Mouse (Mus musculus) layer of hippocampus, adult 2 months (tissue): ENCODE data around the gene Fis1. TPM values are rescaled to one million over a fixed set of nuclear protein-coding genes. Genes with fewer than 3 reads are reported as not detected.
A peak's percentile ranks its signal among the peaks of the same experiment; 100 is the strongest.

Experiments used
- DNase-seq, 2 experiments: peaks; one replicate each; pipeline ENCODE4 v3.0.0; 2022; ENCODE audit warnings: low spot score in 2 of 2
- H3K27ac ChIP-seq: fragments of 200-600 bp; 2 replicates; pipeline ENCODE4 v1.8.1; 2022
- H3K4me3 ChIP-seq: fragments of 200-600 bp; 2 replicates; pipeline ENCODE4 v1.8.1; 2022; ENCODE audit warnings: mild to moderate bottlenecking
- CTCF ChIP-seq: fragments of 200-600 bp; conservative IDR thresholded peaks from 2 replicates; pipeline ENCODE4 v1.8.1; 2022; ENCODE audit warnings: antibody characterized with exemption, mild to moderate bottlenecking, moderate library complexity
- microRNA-seq, 2 experiments: library from miRNA; unstranded; fragments of <30 nt; microRNA quantifications; one replicate each; pipeline ENCODE4 v1.2.0; 2021
- total RNA-seq, 2 experiments: library from RNA; stranded (reverse); gene quantifications; 2 replicates each; pipeline ENCODE4 v1.2.3; 2021

Gene Fis1
- total RNA-seq, 2 experiments from 2014 or later = 223 to 239 TPM

DNA sequence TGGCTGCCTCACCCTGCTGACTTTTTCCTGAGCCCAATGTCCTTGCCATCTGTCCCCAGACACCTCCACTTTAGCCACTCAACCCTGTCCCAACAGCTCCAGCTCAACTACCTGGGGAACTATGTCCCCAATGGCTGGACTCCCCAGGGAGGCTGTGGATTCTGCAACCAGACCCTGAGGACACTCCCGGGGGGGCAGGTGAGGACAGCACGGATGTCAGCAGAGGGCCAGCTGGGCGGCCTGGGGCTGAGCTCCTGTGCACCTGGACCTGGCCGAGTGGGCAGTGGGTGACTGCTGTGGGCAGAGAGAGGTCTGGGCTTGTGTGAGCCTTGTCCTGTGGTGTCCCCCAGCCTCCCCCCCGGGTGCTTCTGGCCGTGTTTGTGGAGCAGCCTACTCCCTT is 36.7 kb downstream of the Fis1 start:
- no peak overlapping the region for H3K4me3 ChIP-seq
- no peak overlapping the region for H3K27ac ChIP-seq
- no peak for TF ChIP-seq CTCF
- DNase-seq = no peak

DNA sequence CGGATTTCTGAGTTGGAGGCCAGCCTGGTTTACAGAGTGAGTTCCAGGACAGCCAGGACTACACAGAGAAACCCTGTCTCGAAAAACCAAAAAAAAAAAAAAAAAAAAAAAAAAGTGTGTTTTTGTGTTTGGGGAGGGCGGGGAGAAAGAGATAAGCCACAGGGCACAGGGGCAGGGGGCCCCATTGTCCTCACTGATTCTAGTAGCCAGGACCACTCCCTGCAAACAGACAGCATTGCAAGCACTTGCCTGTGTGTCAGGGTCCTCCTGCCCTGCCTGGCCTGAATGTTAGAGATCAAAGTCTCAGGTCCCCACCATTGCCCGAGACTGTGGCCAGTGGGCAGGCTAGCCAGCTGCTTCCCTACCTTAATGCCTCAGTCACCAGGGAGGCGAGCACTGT is 46.4 kb downstream of the Fis1 start:
- no peak for TF ChIP-seq CTCF
- H3K4me3 ChIP-seq = no peak overlapping the region
- no peak for DNase-seq
- H3K27ac ChIP-seq = no peak overlapping the region

- no peak for TF ChIP-seq CTCF
- DNase-seq = no peak
- Histone ChIP-seq H3K4me3 (no peak overlapping the region), H3K27ac (no peak overlapping the region)
Measured at GRCm38 (mm10) chr5:137000612-137001011, 47.5 kb downstream of the Fis1 start.

GRCm38 (mm10) chr5:137007276-137007675 is 54.2 kb downstream of the Fis1 start:
- TF ChIP-seq CTCF = no peak
- Histone ChIP-seq H3K4me3 (no peak overlapping the region), H3K27ac (no peak overlapping the region)
- DNase-seq = no peak

DNA sequence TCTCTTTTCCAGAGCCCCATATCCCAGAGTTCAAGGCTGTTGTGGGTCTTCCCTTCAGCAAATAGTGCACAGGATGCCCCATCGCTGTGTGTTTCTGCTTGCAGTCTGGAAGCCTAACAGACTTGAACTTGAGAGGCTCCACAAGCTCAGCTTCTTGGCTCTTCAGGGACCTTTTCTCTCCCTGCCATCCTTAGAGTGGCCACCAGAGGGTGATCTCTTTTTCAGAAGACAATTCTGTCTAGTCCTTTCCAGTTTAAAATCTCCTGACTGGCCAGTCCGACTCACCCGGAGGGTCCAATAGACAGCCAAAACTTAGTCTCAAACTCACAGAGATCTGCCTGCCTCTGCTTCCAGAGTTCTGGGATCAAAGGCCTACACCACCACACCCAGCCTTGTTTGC is 56.9 kb downstream of the Fis1 start:
- peak in 1 of 2 experiments; percentile 67 for DNase-seq
- Histone ChIP-seq H3K4me3 (no peak overlapping the region), H3K27ac (no peak overlapping the region)
- TF ChIP-seq CTCF = peak; percentile 85

DNA sequence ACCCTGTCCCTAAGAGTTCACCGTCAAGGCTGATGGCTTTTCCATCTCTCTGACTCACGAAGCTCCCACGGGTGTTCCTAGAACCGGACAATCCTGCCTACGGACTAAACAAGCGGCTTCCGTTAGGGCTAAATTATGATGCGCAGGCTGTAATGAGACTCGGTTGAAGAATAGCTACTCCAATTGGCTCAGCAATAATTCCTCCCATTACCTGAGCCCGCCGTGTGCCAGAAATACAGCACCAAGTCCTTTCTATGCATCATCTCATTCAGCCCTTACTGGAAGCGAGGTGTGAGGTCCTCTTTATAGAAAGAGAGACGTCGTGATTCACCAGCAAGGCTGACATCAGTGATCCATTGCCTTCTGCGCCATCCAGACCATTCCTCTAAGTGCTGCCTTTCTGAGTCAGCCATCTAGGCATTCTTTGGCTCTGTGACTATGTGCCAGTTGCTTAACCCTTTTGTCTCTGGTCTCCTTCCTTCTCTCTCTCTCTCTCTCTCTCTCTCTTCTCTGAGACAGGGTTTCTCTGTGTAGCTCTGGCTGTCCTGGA is 59.4 kb downstream of the Fis1 start:
- no peak overlapping the region for H3K4me3 ChIP-seq
- no peak for TF ChIP-seq CTCF
- H3K27ac ChIP-seq = no peak overlapping the region
- no peak for DNase-seq

Small RNA genes lying within 50 kb of the gene (microRNA-seq; reads per million reads assigned to microRNA genes)
- 139 to 189 reads per million in 2 experiments for gene Mir702

Other genes with a start within 250 kb of the Fis1 start
- 1 to 10 TPM; 2.7 to 3.3 TPM for gene Col26a1, start 70.1 kb upstream of the Fis1 start, total RNA-seq
- gene Ift22, start 45.1 kb upstream of the Fis1 start, total RNA-seq = 10 to 100 TPM; 81.0 to 87.2 TPM
- under 1 TPM in 1 of 2 experiments, not detected in 1; 0.18 TPM for gene Cldn15, start 13.3 kb downstream of the Fis1 start, total RNA-seq
- 10 to 100 TPM; 37.9 to 39.7 TPM for gene Plod3, start 33.7 kb downstream of the Fis1 start, total RNA-seq
- gene Znhit1, start 34.7 kb downstream of the Fis1 start, total RNA-seq = 10 to 100 TPM; 77.1 to 83.3 TPM
- 100 to 1,000 TPM; 180 to 212 TPM for gene Vgf, start 73.1 kb downstream of the Fis1 start, total RNA-seq
- 100 to 1,000 TPM; 298 to 323 TPM for gene Ap1s1, start 92.9 kb downstream of the Fis1 start, total RNA-seq
- under 1 TPM; 0.38 to 0.52 TPM for gene Serpine1, start 119.0 kb downstream of the Fis1 start, total RNA-seq
- gene Trim56, start 162.9 kb downstream of the Fis1 start, total RNA-seq = 1 to 10 TPM; 5.5 to 5.8 TPM
- gene Muc3, start 196.0 kb downstream of the Fis1 start, total RNA-seq = not detected